Mouse (Mus musculus): ENCODE measurements at regions not wholly inside any gene's neighbourhood (a gene's known extent, or its start where the extent isn't known, plus 50 kb on each side); places are given as distances from the start of the nearest gene placed in this dataset.
"Not testable (repeated sequence)": the region's sequence is repeated elsewhere in the genome, so short reads cannot be mapped to it uniquely, and the experiment has no call there.

DNA sequence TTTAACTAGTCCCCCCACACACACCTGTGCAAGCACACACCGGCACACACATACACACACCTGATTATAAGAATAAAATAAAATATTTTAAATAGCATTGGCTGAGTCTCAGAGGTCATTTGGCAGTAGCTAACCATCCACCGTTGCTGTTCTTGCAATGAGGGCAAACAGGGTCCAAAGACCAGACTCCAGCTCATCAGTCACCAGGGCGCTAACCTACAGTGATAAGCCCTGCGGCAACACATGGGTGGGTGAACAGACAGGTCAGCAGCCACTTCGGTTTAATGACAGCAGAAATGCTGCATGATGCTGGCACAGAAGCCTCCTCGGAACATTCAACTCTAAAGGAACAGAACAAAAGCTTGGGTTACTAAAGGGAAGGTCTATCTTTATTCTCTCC, 54.9 kb downstream of the Tas2r134 start:
- no peak for DNase-seq (ENCODE audit: low read depth)

GRCm38 (mm10) chr2:51682745-51683144, 55.4 kb downstream of the Tas2r134 start:
- no peak for DNase-seq (ENCODE audit: low read depth)

DNA sequence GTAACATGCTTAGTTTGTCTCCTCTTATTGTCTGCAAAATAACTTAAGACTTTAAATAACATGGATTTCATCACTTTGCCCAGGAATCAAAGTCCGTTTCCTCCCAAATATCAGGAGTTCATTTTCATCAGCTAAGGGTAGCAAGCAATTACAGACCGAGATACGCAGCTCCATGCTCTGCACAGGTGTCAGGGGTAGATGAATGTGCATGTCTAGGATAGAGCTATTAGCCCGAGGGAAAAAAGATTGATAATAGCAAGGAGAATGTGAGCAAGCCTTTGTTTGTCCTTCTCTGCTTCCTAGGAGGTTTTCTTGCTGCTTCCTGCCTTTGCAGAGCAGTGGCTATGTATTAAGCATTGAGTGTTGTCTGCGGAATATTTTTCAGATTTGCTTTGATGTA, 77.8 kb downstream of the Tas2r134 start:
- DNase-seq (ENCODE audit: low read depth), result no peak

DNA sequence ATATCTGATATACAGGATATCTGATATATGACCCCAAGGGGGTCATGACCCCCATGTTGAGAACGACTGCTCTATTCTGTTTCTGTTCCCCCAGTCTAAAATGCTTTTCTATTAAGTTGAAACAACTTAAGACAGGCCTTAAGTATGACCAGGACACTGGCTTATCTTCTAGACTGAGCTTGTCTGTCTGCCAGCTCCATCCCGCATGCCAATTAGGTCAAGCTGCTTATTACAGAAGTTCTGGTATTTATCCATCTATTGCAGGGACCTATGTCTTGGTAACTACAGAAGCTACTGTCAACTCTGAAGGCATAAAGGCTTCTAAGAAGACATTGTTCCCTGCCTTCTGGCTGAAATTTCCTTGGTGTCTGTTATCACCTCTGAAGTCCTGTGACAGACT, 81.4 kb downstream of the Tas2r134 start:
- no peak for DNase-seq (ENCODE audit: low read depth)

- DNase-seq (ENCODE audit: low read depth), result no peak
These were observed 85.3 kb downstream of the Tas2r134 start for GRCm38 (mm10) chr2:51712611-51713010.

GRCm38 (mm10) chr2:51730805-51731204, 103.5 kb downstream of the Tas2r134 start:
- DNase-seq (ENCODE audit: low read depth), result no peak

GRCm38 (mm10) chr2:51731703-51732102, 104.4 kb downstream of the Tas2r134 start:
- DNase-seq (ENCODE audit: low read depth), result no peak

- no peak for DNase-seq (ENCODE audit: low read depth)
These were observed 105.0 kb downstream of the Tas2r134 start for GRCm38 (mm10) chr2:51732355-51732754.

DNA sequence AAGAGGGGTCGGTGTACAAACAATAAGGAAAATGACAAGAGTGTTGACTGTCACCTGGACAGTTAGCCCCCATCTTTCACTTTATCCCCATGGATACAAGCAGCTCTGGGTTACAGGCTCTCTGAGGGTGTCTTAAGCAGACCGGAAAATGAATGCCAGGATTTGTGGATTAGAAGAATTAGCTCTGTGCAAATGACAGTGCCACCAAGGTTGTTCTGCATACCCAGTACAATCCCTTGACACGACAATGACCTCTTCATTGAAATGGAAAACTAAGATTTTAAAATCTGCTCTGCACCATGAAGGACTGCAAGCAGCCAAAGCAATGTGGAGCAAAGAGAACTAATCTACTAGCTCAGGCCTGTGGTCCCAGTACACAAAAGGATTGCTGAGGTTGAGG, 105.9 kb downstream of the Tas2r134 start:
- no peak for DNase-seq (ENCODE audit: low read depth)

GRCm38 (mm10) chr2:51736452-51736851, 109.1 kb downstream of the Tas2r134 start:
- peak; percentile 37 for DNase-seq (ENCODE audit: low read depth)

DNA sequence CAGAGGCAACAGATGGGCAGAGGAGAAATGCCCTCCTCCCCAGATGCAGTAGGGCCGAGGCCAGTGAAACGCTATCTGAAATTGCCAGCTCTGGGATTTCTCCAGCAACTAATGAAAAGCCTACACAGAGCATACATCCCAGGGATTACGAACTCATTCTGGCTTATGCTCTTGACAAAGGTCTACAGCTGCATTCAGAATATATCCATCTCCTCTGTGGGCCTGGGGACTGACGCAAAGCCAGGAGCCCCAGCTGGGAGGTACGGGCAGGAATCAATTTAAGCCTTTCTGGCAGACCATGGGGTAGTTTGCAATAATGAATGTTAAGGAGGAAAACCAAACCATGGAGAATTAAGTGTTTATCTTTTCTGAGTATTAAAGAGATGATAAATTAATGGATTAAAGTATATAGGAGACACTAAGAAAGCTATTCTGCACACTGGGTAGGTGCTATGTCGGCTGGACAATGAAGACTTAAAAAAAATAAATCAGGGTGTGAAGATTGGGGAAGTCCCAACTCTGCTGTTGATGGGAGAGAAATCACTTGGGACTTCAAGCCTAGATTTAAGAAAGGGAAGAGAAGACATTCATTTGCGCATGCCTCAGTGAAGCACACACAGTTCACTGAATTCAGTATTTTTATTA, 120.5 kb downstream of the Tas2r134 start:
- no peak for DNase-seq (ENCODE audit: low read depth)

DNA sequence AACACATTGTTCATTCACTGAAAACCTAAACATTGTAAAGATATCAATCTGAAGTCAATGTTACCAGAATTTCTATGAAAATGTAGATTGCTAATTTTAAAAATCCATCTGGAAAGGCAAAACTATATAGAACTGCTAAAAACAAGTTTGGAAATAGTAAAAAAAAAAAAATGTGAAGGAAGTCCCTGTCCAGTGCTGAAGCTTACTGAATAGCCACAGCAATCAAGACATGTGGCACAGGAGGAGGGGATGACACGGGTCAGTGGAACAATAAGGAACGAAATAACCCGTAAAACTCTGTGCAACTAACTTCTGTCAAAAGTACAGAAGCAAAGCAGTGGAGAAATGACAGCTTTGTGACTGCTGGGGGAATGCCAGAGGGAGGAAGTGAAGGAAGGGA, 121.9 kb downstream of the Tas2r134 start:
- no peak for DNase-seq (ENCODE audit: low read depth)

- DNase-seq (ENCODE audit: low read depth), result no peak
These were observed 125.7 kb downstream of the Tas2r134 start for GRCm38 (mm10) chr2:51752941-51753564.

DNA sequence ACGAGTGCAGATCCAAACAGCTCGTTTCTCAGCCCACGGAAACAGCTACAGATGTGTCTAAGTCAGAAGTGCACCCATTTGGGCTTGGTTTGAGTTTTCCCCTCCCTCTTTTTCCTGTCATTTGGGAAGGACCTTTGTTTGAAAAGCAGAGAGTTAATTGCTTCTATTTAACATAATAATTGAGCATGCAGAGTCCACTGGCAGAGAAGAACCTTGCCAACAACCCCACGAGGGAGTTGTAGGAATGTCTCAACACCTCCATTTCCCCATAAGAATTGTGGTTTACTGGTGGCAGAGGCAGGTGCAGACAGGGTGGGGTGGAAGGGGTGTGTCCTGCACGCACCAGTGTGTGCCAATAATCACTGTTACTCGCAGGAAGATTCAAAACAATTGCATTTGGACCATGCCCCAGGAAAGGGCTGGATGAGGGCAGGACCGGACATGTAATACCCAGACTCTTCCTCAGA, 126.3 kb downstream of the Tas2r134 start:
- no peak for DNase-seq (ENCODE audit: low read depth)

DNA sequence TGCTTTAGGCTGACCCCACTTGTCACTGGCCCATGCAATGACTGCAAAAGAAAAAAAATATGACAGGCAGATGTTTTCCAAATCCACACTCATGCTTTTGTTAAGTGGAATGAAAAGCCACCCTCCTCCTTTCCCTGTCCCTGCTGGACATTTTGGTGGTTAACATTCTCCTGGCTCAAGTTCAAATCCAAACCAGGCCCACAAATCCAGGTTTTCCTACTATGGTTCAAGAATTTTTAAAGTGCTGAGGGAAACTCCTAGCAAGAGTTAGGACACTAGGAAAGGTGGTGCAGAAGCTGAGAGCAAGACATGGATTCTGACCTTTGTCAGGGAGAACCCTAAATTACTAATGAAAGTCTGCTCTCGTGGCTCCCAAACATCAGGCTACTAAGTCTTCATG, 130.1 kb downstream of the Tas2r134 start:
- no peak for DNase-seq (ENCODE audit: low read depth)

DNA sequence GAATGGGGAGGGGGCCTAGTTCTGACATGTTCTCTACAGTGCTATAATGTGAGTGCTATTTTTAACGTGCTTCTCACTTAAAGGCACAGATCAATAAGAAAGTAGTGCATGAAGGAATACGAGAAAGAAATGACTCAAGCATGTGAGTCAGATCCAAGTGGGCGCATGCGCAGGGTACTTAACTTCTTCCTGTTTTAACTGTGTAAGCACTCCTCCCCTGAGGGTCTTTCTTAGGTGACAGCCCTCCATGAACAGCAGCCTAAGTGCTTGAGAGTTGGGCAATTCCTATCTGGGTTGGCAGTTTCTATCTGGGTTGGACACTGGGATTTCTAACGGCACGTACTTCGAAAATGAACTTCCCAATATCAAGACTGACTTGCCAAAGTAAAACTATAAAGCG, 130.8 kb downstream of the Tas2r134 start:
- no peak for DNase-seq (ENCODE audit: low read depth)

DNA sequence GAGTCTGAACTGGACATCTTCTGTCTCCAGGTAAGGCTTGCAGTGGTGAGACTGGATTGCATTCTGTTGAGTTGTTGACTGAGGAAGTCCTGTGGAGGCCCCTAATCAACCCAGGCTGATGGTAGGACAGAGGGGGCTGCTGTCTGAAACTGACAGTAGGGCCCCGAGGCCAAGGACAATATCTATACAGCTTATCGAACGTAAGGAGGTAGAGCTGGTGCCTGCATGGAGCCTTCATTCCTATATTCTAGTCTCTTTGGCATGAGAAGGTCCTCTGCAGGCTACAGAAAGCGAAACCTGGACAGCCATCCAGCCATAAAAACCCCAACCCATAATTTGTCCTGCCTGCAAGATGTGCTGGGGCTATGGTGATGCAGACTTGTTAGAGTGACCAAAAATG, 135.6 kb downstream of the Tas2r134 start:
- DNase-seq (ENCODE audit: low read depth), result no peak

DNA sequence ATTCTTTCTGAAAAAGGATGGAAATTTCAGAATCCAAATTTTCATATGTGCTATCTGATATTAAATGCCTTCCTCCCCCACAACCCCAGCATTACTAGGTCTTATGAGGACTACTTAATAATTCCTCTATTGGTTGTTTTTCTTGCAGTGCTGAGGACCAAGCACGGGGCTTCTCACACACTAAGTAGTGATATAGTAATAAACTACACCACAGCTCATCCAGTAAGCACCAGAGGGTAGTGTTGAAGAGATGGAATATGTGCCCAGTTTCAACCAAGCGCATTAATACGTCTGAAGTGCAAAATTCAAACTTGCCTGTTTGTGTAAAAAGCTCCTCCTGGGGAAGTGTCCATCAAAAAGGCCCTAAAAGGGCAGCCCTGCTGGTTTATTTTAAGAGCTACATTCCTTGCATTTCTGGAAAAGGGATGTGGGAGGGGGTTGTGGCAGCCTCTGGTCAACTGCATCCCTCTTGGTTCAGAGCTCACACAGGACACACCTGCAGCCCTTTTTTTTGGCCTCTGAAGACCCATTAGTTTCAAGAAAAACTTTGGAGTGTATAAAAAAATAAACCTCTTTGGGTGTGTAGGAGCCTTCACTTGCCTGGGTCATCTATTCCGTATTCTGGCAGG, 140.3 kb downstream of the Tas2r134 start:
- DNase-seq (ENCODE audit: low read depth), result no peak

DNA sequence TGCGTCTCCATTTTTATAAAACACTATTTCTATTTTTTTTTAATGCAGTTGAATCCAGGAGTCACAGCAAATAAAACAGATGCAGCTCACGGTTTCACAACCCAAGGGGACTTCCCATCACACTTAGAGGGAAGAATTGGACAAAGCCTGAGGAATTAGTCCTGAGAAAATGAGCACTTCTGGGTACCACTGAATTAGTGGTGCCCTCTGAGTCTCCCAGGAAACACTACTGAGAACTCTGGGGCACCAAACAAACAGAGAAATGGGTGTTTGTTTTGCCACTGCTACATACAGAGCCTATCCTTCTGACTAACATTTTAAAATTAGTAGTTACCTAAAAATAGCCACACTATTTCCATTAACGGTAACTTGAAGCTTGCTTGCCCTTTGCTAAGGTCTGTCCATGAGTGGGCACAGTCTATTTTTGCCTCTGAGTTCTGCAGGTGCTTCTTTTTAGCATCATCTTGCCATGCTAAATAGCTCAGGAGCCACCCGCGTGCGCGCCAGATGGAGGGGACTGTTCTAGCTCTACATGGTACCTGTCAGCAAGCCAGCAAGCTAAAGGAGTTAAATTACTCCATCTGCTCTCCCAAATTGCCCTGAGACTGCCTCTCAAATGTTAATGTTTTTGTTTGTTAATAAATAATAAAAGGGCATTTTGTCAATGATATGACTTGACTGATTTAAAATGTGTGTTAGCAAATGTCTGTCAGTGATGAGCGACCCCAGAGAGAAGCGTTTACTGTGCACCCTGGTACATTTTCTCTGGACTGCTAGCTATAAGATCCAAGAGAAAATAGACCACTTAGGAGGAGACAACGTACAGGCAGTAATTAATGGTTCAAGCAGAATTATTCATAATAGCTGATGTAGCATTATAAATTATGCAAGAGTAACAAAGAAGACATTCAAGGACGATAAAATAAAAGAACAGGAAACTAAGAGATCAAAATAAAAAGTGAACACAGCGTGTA, 141.3 kb downstream of the Tas2r134 start:
- DNase-seq (ENCODE audit: low read depth), result no peak

GRCm38 (mm10) chr2:51785169-51785568, 149.8 kb downstream of the Rbm43 start:
- DNase-seq (ENCODE audit: low read depth), result no peak

DNA sequence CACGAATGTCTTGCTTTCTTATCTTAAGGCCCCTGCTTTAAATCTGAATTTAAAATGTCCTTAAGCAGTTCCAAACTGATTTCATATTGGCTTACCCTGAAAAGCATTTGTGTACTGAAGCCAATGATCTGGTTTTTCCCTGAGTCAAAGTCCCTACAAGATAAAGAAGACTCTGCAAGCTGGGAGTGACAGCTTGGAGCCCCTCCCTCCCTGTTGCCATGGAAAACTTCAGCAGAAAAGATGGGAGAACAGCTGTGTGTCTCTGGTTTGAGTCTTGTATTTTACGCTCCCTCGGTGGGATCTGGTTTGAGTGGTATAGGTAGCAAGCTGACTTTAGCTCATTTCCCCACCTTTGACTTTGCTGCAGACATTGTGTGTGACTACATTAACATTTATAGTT, 146.1 kb downstream of the Rbm43 start:
- no peak for DNase-seq (ENCODE audit: low read depth)

DNA sequence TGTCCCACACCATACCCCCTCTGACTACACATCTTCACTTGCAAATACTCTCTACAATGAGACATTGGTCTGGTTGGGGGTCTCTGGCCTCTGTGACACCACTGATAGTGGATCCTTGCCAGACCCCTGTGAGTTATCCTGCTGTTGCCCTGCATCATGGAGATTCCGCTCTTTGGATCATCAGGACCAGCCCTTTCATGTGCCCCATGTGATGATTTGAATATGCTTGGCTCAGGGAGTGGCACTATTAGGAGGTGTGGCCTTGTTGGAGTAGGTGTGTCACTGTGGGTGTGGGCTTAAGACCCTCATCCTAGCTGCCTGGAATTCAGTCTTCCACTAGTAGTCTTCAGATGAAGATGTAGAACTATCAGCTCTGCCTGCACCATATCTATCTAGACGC, 141.7 kb downstream of the Rbm43 start:
- DNase-seq (ENCODE audit: low read depth), result not testable (repeated sequence)

Data from NIH3T3 (cell line).